Mouse (Mus musculus) megakaryocyte, embryonic 14.5 days (primary cell): ENCODE measurements around the gene Habp4. TPM values are rescaled to one million over a fixed set of nuclear protein-coding genes. Genes with fewer than 3 reads are reported as not detected.
A peak's percentile ranks its signal among the peaks of the same experiment; 100 is the strongest.

Experiments
- H3K27me3 ChIP-seq: replicated peaks from 2 replicates; pipeline ENCODE3; 2012; ENCODE audit warnings: inconsistent platforms
- H3K36me3 ChIP-seq: replicated peaks from 2 replicates; pipeline ENCODE3; 2012; ENCODE audit warnings: low read length, inconsistent platforms, mixed read lengths
- H3K4me1 ChIP-seq: 2 replicates; pipeline ENCODE4 v1.6.1; 2012; ENCODE audit warnings: inconsistent platforms
- H3K4me3 ChIP-seq: replicated peaks from 2 replicates; pipeline ENCODE3; 2012; ENCODE audit warnings: moderate library complexity, mild to moderate bottlenecking, inconsistent platforms
- H3K9me3 ChIP-seq: 2 replicates; pipeline ENCODE4 v1.6.1; 2012; ENCODE audit warnings: inconsistent platforms
- FLI1 ChIP-seq: IDR thresholded peaks from 2 replicates; pipeline ENCODE4 v1.6.1; 2012; ENCODE audit warnings: low read length, inconsistent platforms, mixed read lengths
- GATA1 ChIP-seq: IDR thresholded peaks from 3 replicates; pipeline ENCODE4 v1.6.1; 2012; ENCODE audit warnings: mixed read lengths, low read length, inconsistent platforms, borderline replicate concordance
- polyA plus RNA-seq: library from polyadenylated mRNA; stranded (reverse); fragments of >175 nt; gene quantifications from 2 replicates; pipeline ENCODE4 v1.2.3, GENCODE M21; 2012; ENCODE audit warnings: low replicate concordance; ENCODE audit not compliant: insufficient read depth

The Habp4 gene
- polyA plus RNA-seq = 0.87 and 24.9 TPM in 2 replicates

- peak within 1 kb of the TSS; percentile 97 for H3K4me3 ChIP-seq
- 0 out of 2 replicates have a peak, but pooled peaks cover 2% of the 10 kb centered on the region for H3K9me3 ChIP-seq
- TF ChIP-seq FLI1 (no peak), GATA1 (no peak)
- peaks cover 8% of the 10 kb centered on the region for H3K27me3 ChIP-seq
- no peaks in the 10 kb centered on the region for H3K36me3 ChIP-seq
- H3K4me1 ChIP-seq = peaks cover 22% of the 10 kb centered on the region
These were observed at the start of gene Habp4 for GRCm38 (mm10) chr13:64161548-64161915. Gene Habp4 (plus strand): TSS chr13:64161824.

- Histone ChIP-seq H3K4me1 (peaks cover 20% of the 10 kb centered on the region), H3K27me3 (no peaks in the 10 kb centered on the region), H3K4me3 (no peak overlapping the region), H3K36me3 (peaks cover 19% of the 10 kb centered on the region), H3K9me3 (no peaks in the 10 kb centered on the region)
- TF ChIP-seq FLI1 (no peak), GATA1 (no peak)
These were observed 44.2 kb upstream of the Habp4 start for GRCm38 (mm10) chr13:64117442-64117841.

DNA sequence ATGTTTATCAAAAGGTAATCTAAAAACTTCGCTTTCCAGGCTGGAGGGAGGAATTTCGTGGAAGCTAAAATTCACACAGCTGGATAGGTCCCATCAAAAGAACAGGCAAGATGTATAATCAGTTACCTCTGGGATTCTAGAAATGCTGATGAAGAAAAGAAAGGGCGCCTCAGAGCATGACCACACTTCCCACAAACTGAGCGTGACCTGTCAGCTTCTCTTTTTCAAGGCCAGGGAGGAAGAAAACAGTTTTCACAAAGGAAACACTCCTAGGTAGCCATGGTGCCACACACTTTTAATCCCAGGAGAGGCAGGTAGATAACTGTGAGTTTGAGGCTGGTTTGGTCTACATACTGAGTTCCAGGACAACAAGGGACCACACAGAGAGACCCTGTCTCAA lies 40.9 kb upstream of the Habp4 start:
- TF ChIP-seq FLI1 = no peak
- no peak for TF ChIP-seq GATA1
- Histone ChIP-seq H3K36me3 (peaks cover 11% of the 10 kb centered on the region), H3K9me3 (no peaks in the 10 kb centered on the region), H3K4me1 (peaks cover 25% of the 10 kb centered on the region), H3K4me3 (no peak overlapping the region), H3K27me3 (no peaks in the 10 kb centered on the region)

DNA sequence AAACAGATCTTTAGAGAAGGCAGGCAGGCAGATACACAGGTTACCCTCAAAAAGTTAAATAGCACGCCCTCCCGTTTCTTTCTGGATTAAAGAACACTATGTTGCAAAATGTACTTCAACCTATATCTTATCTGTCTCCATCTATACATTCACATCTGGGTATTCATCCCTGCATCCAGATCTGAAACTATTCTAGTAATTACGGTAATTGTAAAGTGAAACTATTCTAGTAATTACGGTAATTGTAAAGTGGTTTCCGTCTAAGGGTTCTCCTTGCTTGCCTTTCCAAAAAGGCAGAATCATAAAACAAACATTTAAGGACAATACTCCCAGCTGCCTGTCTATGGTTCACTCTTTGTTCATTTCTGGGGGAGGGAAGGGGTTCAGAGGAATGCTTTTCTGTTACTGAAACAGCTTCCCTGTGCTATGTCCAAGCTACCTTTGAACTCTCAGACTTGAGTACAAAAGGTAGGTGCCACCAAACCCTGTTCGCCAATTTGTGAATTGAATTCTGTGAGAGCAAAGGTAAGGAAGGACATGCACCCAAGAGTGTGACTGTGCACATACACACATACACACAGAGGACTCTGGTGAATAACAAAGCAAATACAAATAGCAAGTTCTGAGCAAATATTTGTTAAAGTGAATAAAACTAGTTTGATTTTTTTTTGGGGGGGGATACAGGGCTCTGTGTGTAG lies 38.0 kb upstream of the Habp4 start:
- TF ChIP-seq FLI1 (no peak), GATA1 (no peak)
- peaks cover under 1% of the 10 kb centered on the region for H3K36me3 ChIP-seq
- H3K27me3 ChIP-seq = no peaks in the 10 kb centered on the region

DNA sequence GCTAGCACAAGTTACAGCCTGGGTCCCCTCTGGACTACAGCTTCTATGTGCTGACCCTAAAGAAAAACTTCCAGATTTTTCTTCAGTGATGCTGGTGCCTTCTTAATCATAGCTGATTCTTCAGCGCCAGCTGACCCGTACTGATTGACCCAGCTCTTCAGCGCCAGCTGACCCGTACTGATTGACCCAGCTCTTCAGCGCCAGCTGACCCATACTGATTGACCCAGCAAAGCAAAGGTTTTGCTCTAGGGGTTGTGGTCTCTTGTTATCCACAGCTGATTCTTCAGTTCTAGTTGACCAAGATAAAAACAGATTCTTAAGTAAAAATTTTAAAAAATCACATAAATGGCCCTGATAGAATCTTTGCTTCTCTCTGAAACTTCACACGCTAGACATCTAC lies 36.7 kb upstream of the Habp4 start:
- TF ChIP-seq GATA1 (no peak), FLI1 (no peak)

More for the DNA sequence above, 38.0 kb upstream of the Habp4 start:
- H3K9me3 ChIP-seq = no peaks in the 10 kb centered on the region
- H3K4me3 ChIP-seq = no peak overlapping the region
- H3K4me1 ChIP-seq = peaks cover 12% of the 10 kb centered on the region

DNA sequence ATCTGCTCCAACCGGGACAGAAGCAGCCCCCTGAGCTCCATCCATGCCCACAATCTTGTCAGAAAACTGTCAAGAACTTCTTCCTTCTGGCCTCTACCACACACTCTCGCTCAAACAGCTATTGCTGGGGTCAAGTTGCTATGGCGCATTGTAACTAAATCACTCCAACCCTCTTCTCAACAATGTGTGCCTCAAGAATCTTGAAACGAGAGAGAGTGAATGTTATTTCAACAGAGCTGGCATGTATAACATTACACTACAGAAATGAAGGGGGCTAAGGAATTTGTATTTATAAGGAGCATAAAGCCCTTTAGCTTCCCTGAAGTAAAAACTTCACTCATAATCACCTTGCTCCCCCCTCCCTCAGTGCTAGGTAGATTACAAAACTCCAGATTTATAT lies 35.3 kb upstream of the Habp4 start:
- peaks cover 22% of the 10 kb centered on the region for H3K4me1 ChIP-seq
- H3K36me3 ChIP-seq = peaks cover 1% of the 10 kb centered on the region
- TF ChIP-seq FLI1 = no peak
- TF ChIP-seq GATA1 = no peak
- H3K27me3 ChIP-seq = no peaks in the 10 kb centered on the region
- H3K4me3 ChIP-seq = no peak overlapping the region
- H3K9me3 ChIP-seq = no peaks in the 10 kb centered on the region

More for the DNA sequence above, 36.7 kb upstream of the Habp4 start:
- H3K4me1 ChIP-seq = peaks cover 23% of the 10 kb centered on the region
- H3K4me3 ChIP-seq = no peak overlapping the region
- H3K9me3 ChIP-seq = no peaks in the 10 kb centered on the region
- no peaks in the 10 kb centered on the region for H3K27me3 ChIP-seq
- H3K36me3 ChIP-seq = no peaks in the 10 kb centered on the region

DNA sequence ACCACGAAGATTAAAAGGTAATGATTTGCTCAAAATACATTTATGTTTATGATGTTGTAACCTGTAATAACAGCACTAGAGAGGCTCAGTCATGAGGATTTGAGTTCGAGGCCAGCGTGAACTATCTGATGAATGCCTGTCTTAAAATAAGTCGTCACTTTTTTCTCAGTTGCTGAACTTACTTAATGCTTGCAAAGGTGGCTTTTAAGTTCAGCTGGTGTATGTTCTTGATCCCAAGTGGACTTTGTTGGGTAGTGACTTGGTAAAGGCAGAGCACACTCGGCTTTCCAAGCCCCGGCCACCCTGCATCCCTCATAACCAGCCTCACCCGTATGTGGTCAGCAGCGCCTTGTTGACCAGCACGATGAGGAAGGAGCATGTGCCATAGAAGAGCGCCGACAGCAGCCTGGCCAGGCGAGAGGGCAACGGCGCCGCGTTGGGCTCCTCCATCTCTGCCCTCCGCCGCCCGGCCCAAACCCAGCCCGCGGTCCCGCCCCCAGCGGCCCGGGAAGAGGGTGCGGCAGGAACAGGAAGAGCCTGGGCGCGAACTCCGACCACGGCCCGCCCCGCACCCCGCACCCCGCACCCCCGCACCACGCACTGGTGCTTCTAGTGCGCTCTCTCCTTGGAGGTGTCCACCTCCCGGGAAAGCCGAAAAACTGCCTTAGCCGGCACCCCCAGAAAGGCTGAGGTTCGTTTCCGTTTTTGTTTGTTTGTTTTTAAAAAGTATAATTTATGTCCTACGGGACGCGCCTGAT lies 32.6 kb upstream of the Habp4 start, which contains the start of gene Slc35d2:
Slc35d2 (minus strand) TSS at position 511 of the 758 bp plus-strand sequence.
- H3K9me3 ChIP-seq = no peaks in the 10 kb centered on the region
- H3K36me3 ChIP-seq = peaks cover 19% of the 10 kb centered on the region
- H3K4me1 ChIP-seq = peaks cover 19% of the 10 kb centered on the region
- H3K27me3 ChIP-seq = no peaks in the 10 kb centered on the region
- TF ChIP-seq FLI1 (no peak), GATA1 (no peak)
- peak within 1 kb of the TSS; percentile 98 for H3K4me3 ChIP-seq

GRCm38 (mm10) chr13:64129616-64130375 lies 31.8 kb upstream of the Habp4 start:
- Histone ChIP-seq H3K4me1 (peaks cover 19% of the 10 kb centered on the region), H3K4me3 (peak overlapping the region; percentile 98), H3K9me3 (no peaks in the 10 kb centered on the region), H3K27me3 (no peaks in the 10 kb centered on the region), H3K36me3 (peaks cover 27% of the 10 kb centered on the region)
- TF ChIP-seq GATA1 = no peak
- TF ChIP-seq FLI1 = no peak

- peak overlapping the region; percentile 73 for H3K4me3 ChIP-seq
- peaks cover 9% of the 10 kb centered on the region for H3K36me3 ChIP-seq
- H3K4me1 ChIP-seq = peaks cover 35% of the 10 kb centered on the region
- no peaks in the 10 kb centered on the region for H3K9me3 ChIP-seq
- TF ChIP-seq FLI1 = no peak
- no peak for TF ChIP-seq GATA1
- no peaks in the 10 kb centered on the region for H3K27me3 ChIP-seq
These were observed 11.5 kb upstream of the Habp4 start for GRCm38 (mm10) chr13:64150121-64150520.
